Mouse (Mus musculus) C2C12 (cell line): ENCODE measurements at regions not wholly inside any gene's neighbourhood (a gene's known extent, or its start where the extent isn't known, plus 50 kb on each side); places are given as distances from the start of the nearest gene placed in this dataset.

ENCODE experiments used
- CEBPB ChIP-seq: IDR thresholded peaks from one replicate; pipeline ENCODE4 v1.6.1; 2011; ENCODE audit warnings: low read depth, mild to moderate bottlenecking, control low read depth, moderate library complexity
- CTCF ChIP-seq: IDR thresholded peaks from one replicate; pipeline ENCODE4 v1.5.1; 2011; ENCODE audit not compliant: control insufficient read depth, insufficient read depth, insufficient read length
- MAX ChIP-seq: IDR thresholded peaks from one replicate; pipeline ENCODE4 v1.6.1; 2011; ENCODE audit warnings: mild to moderate bottlenecking, control low read depth
- MYOD1 ChIP-seq: IDR thresholded peaks from one replicate; pipeline ENCODE4 v1.6.1; 2011; ENCODE audit warnings: low read depth; ENCODE audit not compliant: control insufficient read depth, insufficient read length
- MYOG ChIP-seq: IDR thresholded peaks from one replicate; pipeline ENCODE4 v1.6.1; 2011; ENCODE audit not compliant: control insufficient read depth, insufficient read length; ENCODE audit errors: extremely low read depth
- USF1 ChIP-seq: IDR thresholded peaks from one replicate; pipeline ENCODE4 v1.6.1; 2011; ENCODE audit warnings: low read depth, mild to moderate bottlenecking, control low read depth, moderate library complexity

DNA sequence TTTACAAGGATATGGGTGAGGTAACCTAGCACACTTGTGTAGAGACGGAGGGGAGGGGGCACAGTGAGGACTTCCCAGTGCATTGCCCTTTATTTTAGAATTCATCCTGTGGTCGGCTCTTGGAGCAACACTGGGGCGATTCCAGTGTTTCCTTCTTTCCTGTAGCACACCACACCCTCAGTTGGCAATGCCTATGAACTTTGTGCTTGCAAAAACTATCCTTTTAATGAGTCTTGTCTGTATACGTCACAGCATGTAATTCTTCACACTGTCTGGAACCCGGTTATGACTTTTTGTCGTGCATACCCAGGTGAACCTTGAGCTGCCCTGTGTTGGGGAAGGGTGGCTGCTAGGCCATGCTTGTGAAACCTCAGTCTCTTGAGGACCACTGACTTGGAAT, 504.1 kb upstream of the Klf4 start:
- TF ChIP-seq CTCF, result no peak
- TF ChIP-seq MAX, result no peak
- no peak for TF ChIP-seq USF1
- no peak for TF ChIP-seq MYOG
- TF ChIP-seq CEBPB, result no peak
- TF ChIP-seq MYOD1, result no peak
